Mouse (Mus musculus) hematopoietic stem cell, adult 5-6 weeks (primary cell): Measurements from ENCODE around the gene Slc30a5. TPM values are rescaled to one million over a fixed set of nuclear protein-coding genes. Genes with fewer than 3 reads are reported as not detected.
A peak's percentile ranks its signal among the peaks of the same experiment; 100 is the strongest.
"Not testable (repeated sequence)": the region's sequence is repeated elsewhere in the genome, so short reads cannot be mapped to it uniquely, and the experiment has no call there.

Source experiments
- ATAC-seq, 2 experiments: fragments of 125-278 bp in 1 of 2; replicated peaks in 1 of 2; 2 replicates each; pipeline ENCODE4 v1.8.0; 2016 to 2017; ENCODE audit warnings: inconsistent platforms in 2 of 2, mild to moderate bottlenecking in 2 of 2, moderate number of reproducible peaks in 2 of 2, low read depth in 1 of 2, moderate TSS enrichment in 1 of 2; ENCODE audit not compliant: low FRiP score in 2 of 2, poor library complexity in 2 of 2, severe bottlenecking in 2 of 2, insufficient read depth in 1 of 2, low TSS enrichment in 1 of 2
- total RNA-seq: library from RNA; stranded (forward); fragments of 172-1452, 232-1000 nt; gene quantifications from 2 replicates; pipeline ENCODE4 v1.2.3, GENCODE M21; 2017

The Slc30a5 gene
- total RNA-seq, 1 experiment from 2014 or later = 83.7 TPM

- no peak for ATAC-seq
Observed at GRCm38 (mm10) chr13:100846891-100847579, 13.8 kb upstream of the Slc30a5 start.

GRCm38 (mm10) chr13:100846254-100846653 is 13.0 kb upstream of the Slc30a5 start:
- ATAC-seq = no peak

GRCm38 (mm10) chr13:100843944-100844343 is 10.7 kb upstream of the Slc30a5 start:
- no peak for ATAC-seq

- ATAC-seq = peak in 1 of 2 experiments; percentile 32; a peak in 1 of 4 replicates
Observed at GRCm38 (mm10) chr13:100843016-100843725, 9.9 kb upstream of the Slc30a5 start.

- ATAC-seq = no peak
Observed at GRCm38 (mm10) chr13:100841741-100842140, 8.5 kb upstream of the Slc30a5 start.

GRCm38 (mm10) chr13:100834777-100835176 is 1.6 kb upstream of the Slc30a5 start:
- ATAC-seq = no peak

- peak in 1 of 2 experiments; percentile 8; a peak in 2 of 4 replicates for ATAC-seq
Observed at GRCm38 (mm10) chr13:100833640-100834002, 394 bp upstream of the Slc30a5 start.

GRCm38 (mm10) chr13:100832188-100832587 is 1.0 kb downstream of the Slc30a5 start:
- no peak; a peak in 1 of 4 replicates for ATAC-seq

- no peak for ATAC-seq
Observed at GRCm38 (mm10) chr13:100831123-100831522, 2.1 kb downstream of the Slc30a5 start.

- no peak for ATAC-seq
Observed at GRCm38 (mm10) chr13:100825627-100826410, 7.4 kb downstream of the Slc30a5 start.

- no peak for ATAC-seq
Observed at GRCm38 (mm10) chr13:100824916-100825315, 8.3 kb downstream of the Slc30a5 start.

- no peak for ATAC-seq
Observed at GRCm38 (mm10) chr13:100824306-100824705, 8.9 kb downstream of the Slc30a5 start.

GRCm38 (mm10) chr13:100823863-100824262 is 9.4 kb downstream of the Slc30a5 start:
- ATAC-seq = no peak

- no peak for ATAC-seq
Observed at GRCm38 (mm10) chr13:100814451-100814850, 18.8 kb downstream of the Slc30a5 start.

- ATAC-seq = no peak
Observed at GRCm38 (mm10) chr13:100805776-100806175, 27.5 kb downstream of the Slc30a5 start.

GRCm38 (mm10) chr13:100797171-100797570 is 36.1 kb downstream of the Slc30a5 start:
- no peak for ATAC-seq

GRCm38 (mm10) chr13:100789083-100789482 is 44.1 kb downstream of the Slc30a5 start:
- no peak for ATAC-seq

- ATAC-seq = not testable (repeated sequence)
Observed at GRCm38 (mm10) chr13:100788057-100788456, 45.2 kb downstream of the Slc30a5 start.
